ENCODE assay signal across 8 mouse cellular contexts in genomic region chr4:43968650-43969049, GRCm38 (mm10). TPM values are rescaled to one million over a fixed set of nuclear protein-coding genes. Genes with fewer than 3 reads are reported as not detected.
DNase-seq lines count a peak whose midpoint lies in the region; ATAC-seq lines count a peak whose summit lies in the region.
"Had no signal": no experiment of that assay in that cellular context is flagged by ENCODE, and none has a peak within 500 bp of the region (broad histone marks: within the 10 kb centered on the region; RNA-seq: fewer than 3 reads in every experiment).

No protein-coding gene starts in this region.

- H3K36me3 ChIP-seq in heart, embryonic 12.5 days, result peaks cover 15% of the 10 kb centered on the region
- H3K36me3 ChIP-seq in forebrain, embryonic 13.5 days (ENCODE audit: poor library complexity, severe bottlenecking), result peaks cover 4% of the 10 kb centered on the region; the same call in 1 of the 2 replicates

- H3K27me3 ChIP-seq in heart, embryonic 12.5 days (replicated peaks), result no peaks in the 10 kb centered on the region
- H3K27me3 ChIP-seq in forebrain, embryonic 13.5 days, result no peaks in the 10 kb centered on the region

- H3K4me2 ChIP-seq in heart, embryonic 12.5 days, result no peak overlapping the region
- H3K4me2 ChIP-seq in forebrain, embryonic 13.5 days, result no peak overlapping the region

- WGBS in heart, embryonic 12.5 days, result 45% methylated on average over 13 of the region's 13 CpGs
- 47% methylated on average over 13 of the region's 13 CpGs for WGBS in forebrain, embryonic 13.5 days

- no peaks in the 10 kb centered on the region for H3K9me3 ChIP-seq in heart, embryonic 12.5 days (replicated peaks)
- no peaks in the 10 kb centered on the region for H3K9me3 ChIP-seq in forebrain, embryonic 13.5 days (replicated peaks)

- 0 out of 2 replicates have a peak overlapping the region, but pooled peaks have one; percentile 38 for H3K9ac ChIP-seq in heart, embryonic 12.5 days
- H3K9ac ChIP-seq in forebrain, embryonic 13.5 days, result no peak overlapping the region

- no peak overlapping the region for H3K4me3 ChIP-seq in heart, embryonic 12.5 days
- no peak overlapping the region for H3K4me3 ChIP-seq in forebrain, embryonic 13.5 days

- H3K4me1 ChIP-seq in heart, embryonic 12.5 days (replicated peaks), result peaks cover 73% of the 10 kb centered on the region
- H3K4me1 ChIP-seq in forebrain, embryonic 13.5 days, result peaks cover 27% of the 10 kb centered on the region

- 0 out of 2 replicates have a peak overlapping the region, but pooled peaks have one; percentile 25 for H3K27ac ChIP-seq in heart, embryonic 12.5 days (ENCODE audit: poor library complexity, severe bottlenecking)
- H3K27ac ChIP-seq in forebrain, embryonic 13.5 days, result no peak overlapping the region

- no peak for ATAC-seq in heart, embryonic 12.5 days (ENCODE audit: insufficient number of reproducible peaks, low FRiP score)
- ATAC-seq in forebrain, embryonic 13.5 days, result no peak

- peak; percentile 82 for DNase-seq in urinary bladder, postnatal 14 days (ENCODE audit: low spot score)
- no peak for DNase-seq in urinary bladder, postnatal 10 days (ENCODE audit: low spot score)
- DNase-seq in cerebellum, adult 9-11 months, result peak; percentile 44
- DNase-seq in kidney, postnatal 14 days, result peak; percentile 86
- DNase-seq in ovary, postnatal 36 days (ENCODE audit: low spot score), result peak; percentile 66

RNA-seq across cellular contexts. Expression of gene Glipr2, which starts 11.4 kb away (rescaled TPM):
- 95.7 and 97.5 TPM in 2 replicates for polyA plus RNA-seq in heart, embryonic 12.5 days (2016; fragmentation: Nextera tagmentation; extraction: Ambion mirVana)
- polyA plus RNA-seq in forebrain, embryonic 13.5 days (2015; fragmentation: Nextera tagmentation; extraction: Ambion mirVana), result 37.1 and 38.7 TPM in 2 replicates

RNA-seq across cellular contexts. Expression of gene Ccin, which starts 14.6 kb away (rescaled TPM):
- 0.09 TPM in 1 of 2 replicates, not detected in the other for polyA plus RNA-seq in heart, embryonic 12.5 days (2016; fragmentation: Nextera tagmentation; extraction: Ambion mirVana)
- not detected in 2 replicates for polyA plus RNA-seq in forebrain, embryonic 13.5 days (2015; fragmentation: Nextera tagmentation; extraction: Ambion mirVana)
- polyA plus RNA-seq: limb, embryonic 11.5 days had no signal

RNA-seq across cellular contexts. Expression of gene Clta, which starts 35.6 kb away (rescaled TPM):
- 153 and 163 TPM in 2 replicates for polyA plus RNA-seq in heart, embryonic 12.5 days (2016; fragmentation: Nextera tagmentation; extraction: Ambion mirVana)
- 249 and 262 TPM in 2 replicates for polyA plus RNA-seq in forebrain, embryonic 13.5 days (2015; fragmentation: Nextera tagmentation; extraction: Ambion mirVana)
